Mouse (Mus musculus) kidney, adult 18-20 months (tissue): ENCODE data around the gene Sema6b.
"Not testable (repeated sequence)": the region's sequence is repeated elsewhere in the genome, so short reads cannot be mapped to it uniquely, and the experiment has no call there.

ENCODE experiments used
- DNase-seq: peaks from one replicate; pipeline ENCODE4 v3.0.0; 2021

Sema6b gene

GRCm38 (mm10) chr17:56116193-56116592 lies 23.9 kb downstream of the Sema6b start:
- no peak for DNase-seq

GRCm38 (mm10) chr17:56112743-56113142 lies 27.4 kb downstream of the Sema6b start:
- no peak for DNase-seq

GRCm38 (mm10) chr17:56111864-56112263 lies 28.3 kb downstream of the Sema6b start:
- DNase-seq: peak; percentile 65

GRCm38 (mm10) chr17:56111021-56111420 lies 29.1 kb downstream of the Sema6b start:
- DNase-seq: no peak

- no peak for DNase-seq
These were observed 29.6 kb downstream of the Sema6b start for GRCm38 (mm10) chr17:56110571-56110970.

- no peak for DNase-seq
These were observed 30.7 kb downstream of the Sema6b start, which contains the start of gene Plin4 for GRCm38 (mm10) chr17:56109219-56110051. TSS of gene Plin4 (minus strand) at chr17:56109803.

GRCm38 (mm10) chr17:56108334-56109044 lies 31.7 kb downstream of the Sema6b start:
- peak; percentile 36 for DNase-seq

- DNase-seq: no peak
These were observed 32.4 kb downstream of the Sema6b start for GRCm38 (mm10) chr17:56107736-56108135.

GRCm38 (mm10) chr17:56106981-56107380 lies 33.2 kb downstream of the Sema6b start:
- no peak for DNase-seq

GRCm38 (mm10) chr17:56106436-56106835 lies 33.7 kb downstream of the Sema6b start:
- not testable (repeated sequence) for DNase-seq

- DNase-seq: not testable (repeated sequence)
These were observed 35.3 kb downstream of the Sema6b start for GRCm38 (mm10) chr17:56104821-56105220.

- DNase-seq: no peak
These were observed 36.5 kb downstream of the Sema6b start for GRCm38 (mm10) chr17:56103465-56104285.

GRCm38 (mm10) chr17:56102927-56103326 lies 37.2 kb downstream of the Sema6b start:
- no peak for DNase-seq

- no peak for DNase-seq
These were observed 38.0 kb downstream of the Sema6b start for GRCm38 (mm10) chr17:56102158-56102557.

- no peak for DNase-seq
These were observed 39.3 kb downstream of the Sema6b start for GRCm38 (mm10) chr17:56100811-56101210.

GRCm38 (mm10) chr17:56098711-56099572 lies 41.2 kb downstream of the Sema6b start:
- no peak for DNase-seq

- no peak for DNase-seq
These were observed 42.0 kb downstream of the Sema6b start for GRCm38 (mm10) chr17:56098180-56098579.

GRCm38 (mm10) chr17:56096883-56097282 lies 43.3 kb downstream of the Sema6b start:
- DNase-seq: no peak

GRCm38 (mm10) chr17:56092794-56093193 lies 47.3 kb downstream of the Sema6b start:
- no peak for DNase-seq

GRCm38 (mm10) chr17:56092312-56092711 lies 47.8 kb downstream of the Sema6b start:
- no peak for DNase-seq

- no peak for DNase-seq
These were observed 59.2 kb downstream of the Sema6b start for GRCm38 (mm10) chr17:56080781-56081585.
